Mouse (Mus musculus): ENCODE measurements around the gene Ndnf. TPM values are rescaled to one million over a fixed set of nuclear protein-coding genes. Genes with fewer than 3 reads are reported as not detected.
A peak's percentile ranks its signal among the peaks of the same experiment; 100 is the strongest.

Ndnf gene
- total RNA-seq, 1 experiment, result 1.4 TPM

DNA sequence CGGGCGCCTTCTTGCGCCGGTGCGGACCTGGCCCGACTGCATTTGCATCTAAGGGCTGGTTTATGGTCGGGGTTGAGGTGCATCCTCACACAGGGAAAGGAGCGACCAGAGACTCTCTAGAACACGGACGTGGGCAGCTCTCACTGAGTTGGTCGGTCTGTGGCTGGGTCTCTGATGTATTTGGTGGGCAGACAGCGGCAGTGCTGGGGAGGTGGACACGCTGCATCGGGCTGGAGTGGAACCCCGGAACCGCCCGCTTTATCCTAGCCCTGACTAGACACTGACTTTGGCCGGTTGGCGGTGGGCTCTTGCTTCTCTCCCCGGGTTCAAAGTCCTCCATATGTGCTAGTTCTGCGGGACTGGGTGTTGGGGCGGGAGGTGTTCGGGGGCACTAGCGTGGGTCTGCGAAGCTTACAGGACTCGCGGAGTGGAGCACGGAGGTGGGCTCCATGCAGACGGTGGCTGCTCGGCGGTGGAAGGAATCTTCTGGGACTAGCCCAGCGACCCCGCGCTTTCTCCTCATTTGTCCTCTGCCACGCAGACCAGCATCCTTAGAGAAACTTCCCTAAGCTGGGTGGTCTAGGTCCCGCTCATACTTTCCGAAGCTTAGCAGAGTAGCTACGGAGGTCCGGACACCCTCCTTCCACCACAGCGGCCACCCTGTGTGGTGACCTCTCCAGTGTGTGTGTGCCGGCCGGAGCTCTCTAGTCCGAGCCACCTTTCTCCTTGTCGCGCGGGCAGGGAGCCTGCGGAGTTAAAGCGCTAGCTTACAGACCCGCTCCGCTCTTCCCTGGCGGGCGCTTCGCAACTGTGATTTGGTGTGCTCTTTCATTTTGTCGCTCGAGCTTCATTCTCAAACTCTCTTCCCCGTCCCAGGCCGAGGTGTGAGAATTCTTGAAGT, 991 bp downstream of the Ndnf start:
- in situ Hi-C loops (cut with MboI; ENCODE audit: low sequenced_read_pairs in 2 of 2, unreplicated experiment in 2 of 2), result no loop called here
- H3K4me1 ChIP-seq (ENCODE audit: control insufficient read depth in 2 of 2, insufficient read depth in 2 of 2, low read length in 2 of 2, poor library complexity in 1 of 2), result no peaks in the 10 kb centered on the region; a peak in 1 of 4 replicates
- H3K9ac ChIP-seq (ENCODE audit: insufficient read depth, low read depth, low read length, poor library complexity, severe bottlenecking), result 0 out of 2 replicates have a peak overlapping the region, but pooled peaks have one; percentile 27
- TF ChIP-seq ZNF384 (IDR thresholded peaks at IDR 0.05; ENCODE audit: low read depth, low read length), result no peak
- TF ChIP-seq ZC3H11A (IDR thresholded peaks at IDR 0.05; ENCODE audit: borderline replicate concordance, low read depth, low read length), result no peak
- TF ChIP-seq HCFC1 (IDR thresholded peaks at IDR 0.05; ENCODE audit: borderline replicate concordance, insufficient read depth, low read length), result no peak
- TF ChIP-seq MAFK (IDR thresholded peaks at IDR 0.05; ENCODE audit: insufficient read depth, low read depth, low read length), result no peak
- no peak for TF ChIP-seq CHD2 (IDR thresholded peaks at IDR 0.05; ENCODE audit: low read depth, low read length)
- no peaks in the 10 kb centered on the region for H3K36me3 ChIP-seq (ENCODE audit: control insufficient read depth, insufficient read depth, low read length, poor library complexity, severe bottlenecking)
- H3K27ac ChIP-seq (ENCODE audit: insufficient read depth, low read depth, low read length, poor library complexity, severe bottlenecking), result no peak overlapping the region
- H3K4me3 ChIP-seq (ENCODE audit: insufficient read depth in 1 of 2, low read depth in 1 of 2, low read length in 2 of 2, poor library complexity in 1 of 2, severe bottlenecking in 1 of 2), result peak overlapping the region; percentile 69 to 82
- DNase-seq (ENCODE audit: low read depth, low spot score), result peak; percentile 19
- no peaks in the 10 kb centered on the region for H3K9me3 ChIP-seq (ENCODE audit: control insufficient read depth, insufficient read depth, low read depth, low read length)

- no peak overlapping the region for H3K9ac ChIP-seq (ENCODE audit: insufficient read depth, low read depth, low read length, poor library complexity, severe bottlenecking)
- DNase-seq (ENCODE audit: low read depth, low spot score), result no peak
Measured at GRCm38 (mm10) chr6:65693938-65694337, 22.5 kb downstream of the Ndnf start.

GRCm38 (mm10) chr6:65720676-65721075, 49.3 kb downstream of the Ndnf start:
- no peak overlapping the region for H3K9ac ChIP-seq (ENCODE audit: insufficient read depth, low read depth, low read length, poor library complexity, severe bottlenecking)
- no peak overlapping the region for H3K4me3 ChIP-seq (ENCODE audit: insufficient read depth in 1 of 2, low read depth in 1 of 2, low read length in 2 of 2, poor library complexity in 1 of 2, severe bottlenecking in 1 of 2)
- no peak overlapping the region for H3K27ac ChIP-seq (ENCODE audit: insufficient read depth, low read depth, low read length, poor library complexity, severe bottlenecking)
- no peaks in the 10 kb centered on the region for H3K4me1 ChIP-seq (ENCODE audit: control insufficient read depth in 2 of 2, insufficient read depth in 2 of 2, low read length in 2 of 2, poor library complexity in 1 of 2)
- in situ Hi-C loops (cut with MboI; ENCODE audit: low sequenced_read_pairs in 2 of 2, unreplicated experiment in 2 of 2), result no loop called here
- no peaks in the 10 kb centered on the region for H3K9me3 ChIP-seq (ENCODE audit: control insufficient read depth, insufficient read depth, low read depth, low read length)
- TF ChIP-seq ZC3H11A (IDR thresholded peaks at IDR 0.05; ENCODE audit: borderline replicate concordance, low read depth, low read length) (no peak), CHD2 (IDR thresholded peaks at IDR 0.05; ENCODE audit: low read depth, low read length) (no peak), MAFK (IDR thresholded peaks at IDR 0.05; ENCODE audit: insufficient read depth, low read depth, low read length) (no peak), HCFC1 (IDR thresholded peaks at IDR 0.05; ENCODE audit: borderline replicate concordance, insufficient read depth, low read length) (no peak)
- no peak for DNase-seq (ENCODE audit: low read depth, low spot score)
- no peaks in the 10 kb centered on the region for H3K36me3 ChIP-seq (ENCODE audit: control insufficient read depth, insufficient read depth, low read length, poor library complexity, severe bottlenecking)

More at GRCm38 (mm10) chr6:65693938-65694337, 22.5 kb downstream of the Ndnf start:
- no peak for TF ChIP-seq MAFK (IDR thresholded peaks at IDR 0.05; ENCODE audit: insufficient read depth, low read depth, low read length)
- no peak for TF ChIP-seq ZNF384 (IDR thresholded peaks at IDR 0.05; ENCODE audit: low read depth, low read length)
- TF ChIP-seq CHD2 (IDR thresholded peaks at IDR 0.05; ENCODE audit: low read depth, low read length), result no peak
- no peak for TF ChIP-seq ZC3H11A (IDR thresholded peaks at IDR 0.05; ENCODE audit: borderline replicate concordance, low read depth, low read length)
- no peak for TF ChIP-seq HCFC1 (IDR thresholded peaks at IDR 0.05; ENCODE audit: borderline replicate concordance, insufficient read depth, low read length)
- no peaks in the 10 kb centered on the region; a peak in 1 of 4 replicates for H3K4me1 ChIP-seq (ENCODE audit: control insufficient read depth in 2 of 2, insufficient read depth in 2 of 2, low read length in 2 of 2, poor library complexity in 1 of 2)
- no peak overlapping the region for H3K27ac ChIP-seq (ENCODE audit: insufficient read depth, low read depth, low read length, poor library complexity, severe bottlenecking)
- no peak overlapping the region for H3K4me3 ChIP-seq (ENCODE audit: insufficient read depth in 1 of 2, low read depth in 1 of 2, low read length in 2 of 2, poor library complexity in 1 of 2, severe bottlenecking in 1 of 2)
- in situ Hi-C loops (cut with MboI; ENCODE audit: low sequenced_read_pairs in 2 of 2, unreplicated experiment in 2 of 2), result no loop called here
- no peaks in the 10 kb centered on the region for H3K9me3 ChIP-seq (ENCODE audit: control insufficient read depth, insufficient read depth, low read depth, low read length)
- H3K36me3 ChIP-seq (ENCODE audit: control insufficient read depth, insufficient read depth, low read length, poor library complexity, severe bottlenecking), result no peaks in the 10 kb centered on the region

GRCm38 (mm10) chr6:65725677-65726076, 54.3 kb downstream of the Ndnf start:
- no peak overlapping the region for H3K27ac ChIP-seq (ENCODE audit: insufficient read depth, low read depth, low read length, poor library complexity, severe bottlenecking)
- H3K36me3 ChIP-seq (ENCODE audit: control insufficient read depth, insufficient read depth, low read length, poor library complexity, severe bottlenecking), result no peaks in the 10 kb centered on the region
- H3K4me3 ChIP-seq (ENCODE audit: insufficient read depth in 1 of 2, low read depth in 1 of 2, low read length in 2 of 2, poor library complexity in 1 of 2, severe bottlenecking in 1 of 2), result no peak overlapping the region
- in situ Hi-C loops (cut with MboI; ENCODE audit: low sequenced_read_pairs in 2 of 2, unreplicated experiment in 2 of 2), result no loop called here
- TF ChIP-seq ZNF384 (IDR thresholded peaks at IDR 0.05; ENCODE audit: low read depth, low read length) (no peak), HCFC1 (IDR thresholded peaks at IDR 0.05; ENCODE audit: borderline replicate concordance, insufficient read depth, low read length) (no peak)
- no peaks in the 10 kb centered on the region for H3K4me1 ChIP-seq (ENCODE audit: control insufficient read depth in 2 of 2, insufficient read depth in 2 of 2, low read length in 2 of 2, poor library complexity in 1 of 2)
- no peak overlapping the region for H3K9ac ChIP-seq (ENCODE audit: insufficient read depth, low read depth, low read length, poor library complexity, severe bottlenecking)
- no peak for DNase-seq (ENCODE audit: low read depth, low spot score)
- no peaks in the 10 kb centered on the region for H3K9me3 ChIP-seq (ENCODE audit: control insufficient read depth, insufficient read depth, low read depth, low read length)

All from ES-E14 (cell line).